Mouse (Mus musculus) lung, postnatal 14 days (tissue): ENCODE measurements around the gene Epor.

Experiments used
- DNase-seq: peaks from one replicate; pipeline ENCODE4 v3.0.0; 2021

The Epor gene

GRCm38 (mm10) chr9:21962416-21963059 lies 768 bp downstream of the Epor start:
- peak; percentile 66 for DNase-seq

- DNase-seq, result peak; percentile 8
Observed at GRCm38 (mm10) chr9:21962010-21962409, 1.3 kb downstream of the Epor start.

GRCm38 (mm10) chr9:21961366-21961980 lies 1.8 kb downstream of the Epor start:
- no peak for DNase-seq

- peak; percentile 50 for DNase-seq
Observed at GRCm38 (mm10) chr9:21960558-21961208, 2.6 kb downstream of the Epor start.

GRCm38 (mm10) chr9:21960135-21960534 lies 3.2 kb downstream of the Epor start:
- DNase-seq, result no peak

- no peak for DNase-seq
Observed at GRCm38 (mm10) chr9:21959244-21959643, 4.1 kb downstream of the Epor start.

- DNase-seq, result no peak
Observed at GRCm38 (mm10) chr9:21958372-21958771, 4.9 kb downstream of the Epor start.

GRCm38 (mm10) chr9:21955570-21956281 lies 7.6 kb downstream of the Epor start, which contains the start of gene Swsap1:
Gene Swsap1, plus strand, starts transcription at chr9:21955755.
- peak; percentile 98 for DNase-seq

- DNase-seq, result no peak
Observed at GRCm38 (mm10) chr9:21955225-21955569, 8.1 kb downstream of the Epor start.

GRCm38 (mm10) chr9:21954635-21955034 lies 8.7 kb downstream of the Epor start:
- no peak for DNase-seq

- no peak for DNase-seq
Observed at GRCm38 (mm10) chr9:21953600-21953999, 9.7 kb downstream of the Epor start.

GRCm38 (mm10) chr9:21951977-21952376 lies 11.3 kb downstream of the Epor start:
- no peak for DNase-seq

GRCm38 (mm10) chr9:21950322-21950721 lies 13.0 kb downstream of the Epor start:
- peak; percentile 84 for DNase-seq

GRCm38 (mm10) chr9:21948790-21949189 lies 14.5 kb downstream of the Epor start:
- no peak for DNase-seq

- no peak for DNase-seq
Observed at GRCm38 (mm10) chr9:21948146-21948545, 15.2 kb downstream of the Epor start.

- DNase-seq, result no peak
Observed at GRCm38 (mm10) chr9:21947540-21948130, 15.7 kb downstream of the Epor start.

- DNase-seq, result no peak
Observed at GRCm38 (mm10) chr9:21944267-21944666, 19.0 kb downstream of the Epor start.

GRCm38 (mm10) chr9:21943638-21944037 lies 19.7 kb downstream of the Epor start:
- no peak for DNase-seq

GRCm38 (mm10) chr9:21943046-21943445 lies 20.3 kb downstream of the Epor start:
- no peak for DNase-seq

GRCm38 (mm10) chr9:21938234-21938855 lies 25.0 kb downstream of the Epor start:
- DNase-seq, result no peak

GRCm38 (mm10) chr9:21937711-21938175 lies 25.6 kb downstream of the Epor start:
- DNase-seq, result no peak
